Mouse (Mus musculus): ENCODE measurements around the gene Gpnmb. TPM values are rescaled to one million over a fixed set of nuclear protein-coding genes. Genes with fewer than 3 reads are reported as not detected.

Gene Gpnmb
- polyA plus RNA-seq, 1 experiment, result 2.2 TPM

GRCm38 (mm10) chr6:49052191-49052590, 15.8 kb downstream of the Gpnmb start:
- no peak overlapping the region for H3K27ac ChIP-seq (ENCODE audit: insufficient read depth, low read length)
- H3K4me1 ChIP-seq (ENCODE audit: control insufficient read depth, insufficient read depth, low read length), result no peaks in the 10 kb centered on the region
- 75% methylated on average over 5 of the region's 5 CpGs for WGBS
- no peaks in the 10 kb centered on the region for H3K27me3 ChIP-seq (ENCODE audit: control insufficient read depth, insufficient read depth, low read length)
- no peak overlapping the region for H3K4me3 ChIP-seq (replicated peaks; ENCODE audit: insufficient read depth, low read depth, low read length)
- no peak for DNase-seq
- TF ChIP-seq CTCF (IDR thresholded peaks at IDR 0.05; ENCODE audit: borderline replicate concordance, insufficient read depth, low read depth, low read length) (no peak), POLR2A (IDR thresholded peaks at IDR 0.05; ENCODE audit: borderline replicate concordance, insufficient read depth, low read length) (no peak)

GRCm38 (mm10) chr6:49055256-49055733, 18.9 kb downstream of the Gpnmb start:
- DNase-seq, result no peak
- 10% methylated on average over 7 of the region's 7 CpGs for WGBS
- H3K4me3 ChIP-seq (replicated peaks; ENCODE audit: insufficient read depth, low read depth, low read length), result no peak overlapping the region
- H3K27ac ChIP-seq (ENCODE audit: insufficient read depth, low read length), result no peak overlapping the region
- no peaks in the 10 kb centered on the region for H3K4me1 ChIP-seq (ENCODE audit: control insufficient read depth, insufficient read depth, low read length)
- TF ChIP-seq CTCF (IDR thresholded peaks at IDR 0.05; ENCODE audit: borderline replicate concordance, insufficient read depth, low read depth, low read length), result no peak
- TF ChIP-seq POLR2A (IDR thresholded peaks at IDR 0.05; ENCODE audit: borderline replicate concordance, insufficient read depth, low read length), result no peak
- no peaks in the 10 kb centered on the region for H3K27me3 ChIP-seq (ENCODE audit: control insufficient read depth, insufficient read depth, low read length)

- Histone ChIP-seq H3K4me1 (ENCODE audit: control insufficient read depth, insufficient read depth, low read length) (no peaks in the 10 kb centered on the region), H3K27ac (ENCODE audit: insufficient read depth, low read length) (no peak overlapping the region), H3K4me3 (replicated peaks; ENCODE audit: insufficient read depth, low read depth, low read length) (no peak overlapping the region), H3K27me3 (ENCODE audit: control insufficient read depth, insufficient read depth, low read length) (no peaks in the 10 kb centered on the region)
- TF ChIP-seq CTCF (IDR thresholded peaks at IDR 0.05; ENCODE audit: borderline replicate concordance, insufficient read depth, low read depth, low read length) (no peak), POLR2A (IDR thresholded peaks at IDR 0.05; ENCODE audit: borderline replicate concordance, insufficient read depth, low read length) (no peak)
- no peak for DNase-seq
- WGBS, result 56% methylated on average over 9 of the region's 9 CpGs
Observed at GRCm38 (mm10) chr6:49056009-49056408, 19.7 kb downstream of the Gpnmb start.

- Histone ChIP-seq H3K4me3 (replicated peaks; ENCODE audit: insufficient read depth, low read depth, low read length) (no peak overlapping the region), H3K27ac (ENCODE audit: insufficient read depth, low read length) (no peak overlapping the region), H3K27me3 (ENCODE audit: control insufficient read depth, insufficient read depth, low read length) (no peaks in the 10 kb centered on the region), H3K4me1 (ENCODE audit: control insufficient read depth, insufficient read depth, low read length) (no peaks in the 10 kb centered on the region)
- peak; percentile 93 for TF ChIP-seq CTCF (IDR thresholded peaks at IDR 0.05; ENCODE audit: borderline replicate concordance, insufficient read depth, low read depth, low read length)
- no peak for TF ChIP-seq POLR2A (IDR thresholded peaks at IDR 0.05; ENCODE audit: borderline replicate concordance, insufficient read depth, low read length)
- 35% methylated on average over 8 of the region's 8 CpGs for WGBS
- peak; percentile 56 to 69 for DNase-seq
Observed at GRCm38 (mm10) chr6:49057053-49058021, 21.0 kb downstream of the Gpnmb start.

- Histone ChIP-seq H3K27me3 (ENCODE audit: control insufficient read depth, insufficient read depth, low read length) (no peaks in the 10 kb centered on the region), H3K27ac (ENCODE audit: insufficient read depth, low read length) (no peak overlapping the region), H3K4me3 (replicated peaks; ENCODE audit: insufficient read depth, low read depth, low read length) (no peak overlapping the region), H3K4me1 (ENCODE audit: control insufficient read depth, insufficient read depth, low read length) (no peaks in the 10 kb centered on the region)
- TF ChIP-seq CTCF (IDR thresholded peaks at IDR 0.05; ENCODE audit: borderline replicate concordance, insufficient read depth, low read depth, low read length) (no peak), POLR2A (IDR thresholded peaks at IDR 0.05; ENCODE audit: borderline replicate concordance, insufficient read depth, low read length) (no peak)
- WGBS, result 20% methylated on average over 4 of the region's 4 CpGs
- no peak for DNase-seq
Observed at GRCm38 (mm10) chr6:49068361-49068760, 32.0 kb downstream of the Gpnmb start.

GRCm38 (mm10) chr6:49073304-49074116, 37.2 kb downstream of the Gpnmb start, which contains the start of gene Malsu1:
Malsu1 (plus strand) TSS chr6:49073795.
- peak within 1 kb of the TSS; percentile 57 for H3K27ac ChIP-seq (ENCODE audit: insufficient read depth, low read length)
- TF ChIP-seq CTCF (IDR thresholded peaks at IDR 0.05; ENCODE audit: borderline replicate concordance, insufficient read depth, low read depth, low read length) (no peak), POLR2A (IDR thresholded peaks at IDR 0.05; ENCODE audit: borderline replicate concordance, insufficient read depth, low read length) (peak; percentile 89; the same call in 1 of the 2 replicates)
- under 1% methylated on average over 49 of the region's 49 CpGs for WGBS
- DNase-seq, result peak; percentile 94 to 97
- H3K4me3 ChIP-seq (replicated peaks; ENCODE audit: insufficient read depth, low read depth, low read length), result peak within 1 kb of the TSS; percentile 87
- no peaks in the 10 kb centered on the region for H3K27me3 ChIP-seq (ENCODE audit: control insufficient read depth, insufficient read depth, low read length)
- peaks cover 3% of the 10 kb centered on the region; the same call in 1 of the 2 replicates for H3K4me1 ChIP-seq (ENCODE audit: control insufficient read depth, insufficient read depth, low read length)

GRCm38 (mm10) chr6:49074117-49074490, 37.8 kb downstream of the Gpnmb start:
- 1% methylated on average over 19 of the region's 19 CpGs for WGBS

More at GRCm38 (mm10) chr6:49074117-49074490, 37.8 kb downstream of the Gpnmb start:
- H3K4me1 ChIP-seq (ENCODE audit: control insufficient read depth, insufficient read depth, low read length), result peaks cover 3% of the 10 kb centered on the region; the same call in 1 of the 2 replicates
- no peak for DNase-seq
- TF ChIP-seq CTCF (IDR thresholded peaks at IDR 0.05; ENCODE audit: borderline replicate concordance, insufficient read depth, low read depth, low read length), result no peak
- no peak for TF ChIP-seq POLR2A (IDR thresholded peaks at IDR 0.05; ENCODE audit: borderline replicate concordance, insufficient read depth, low read length)
- H3K27ac ChIP-seq (ENCODE audit: insufficient read depth, low read length), result peak overlapping the region; percentile 57
- no peaks in the 10 kb centered on the region for H3K27me3 ChIP-seq (ENCODE audit: control insufficient read depth, insufficient read depth, low read length)
- H3K4me3 ChIP-seq (replicated peaks; ENCODE audit: insufficient read depth, low read depth, low read length), result peak overlapping the region; percentile 87

Measured in cerebellum, adult 2 months (tissue).